In the genomic region with DNA sequence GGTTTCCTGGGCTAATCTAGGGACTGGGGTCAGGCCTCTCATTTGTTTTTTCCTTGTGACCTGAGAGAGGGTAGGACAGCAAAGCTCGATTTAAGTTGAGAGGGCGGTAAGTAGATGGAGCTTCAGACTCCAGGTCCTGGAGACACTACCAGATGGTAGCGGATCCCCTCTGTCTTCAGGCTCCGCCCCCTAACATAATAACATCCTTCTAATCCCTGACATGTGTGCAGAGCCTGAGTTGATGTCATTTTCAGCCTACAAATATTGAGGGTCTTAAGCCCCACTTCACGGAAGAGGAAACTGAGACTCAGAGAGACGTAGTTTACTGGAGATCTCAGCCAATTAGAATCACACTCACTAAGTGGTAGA, we compare ENCODE assay signal across 8 mouse cellular contexts. TPM values are rescaled to one million over a fixed set of nuclear protein-coding genes. Genes with fewer than 3 reads are reported as not detected.
DNase-seq lines count a peak whose midpoint lies in the region; ATAC-seq and TF ChIP-seq lines count a peak whose summit lies in the region.

No protein-coding gene starts in this region.

- TF ChIP-seq CTCF in E14TG2a.4 (conservative IDR thresholded peaks at IDR 0.05; ENCODE audit: low read length), result no peak

- H3K36me3 ChIP-seq in heart, embryonic 10.5 days, result peaks cover 24% of the 10 kb centered on the region
- no peaks in the 10 kb centered on the region for H3K36me3 ChIP-seq in E14TG2a.4 (ENCODE audit: insufficient read depth, low read length)
- peaks cover 21% of the 10 kb centered on the region for H3K36me3 ChIP-seq in forebrain, embryonic 14.5 days (ENCODE audit: control insufficient read depth, insufficient read depth, low read length)
- H3K36me3 ChIP-seq in liver, embryonic 16.5 days (ENCODE audit: control insufficient read depth, insufficient read depth), result no peaks in the 10 kb centered on the region

- H3K9me3 ChIP-seq in heart, embryonic 10.5 days, result no peaks in the 10 kb centered on the region
- H3K9me3 ChIP-seq in E14TG2a.4 (ENCODE audit: low read length), result no peaks in the 10 kb centered on the region
- no peaks in the 10 kb centered on the region for H3K9me3 ChIP-seq in forebrain, embryonic 14.5 days (replicated peaks; ENCODE audit: control insufficient read depth, low read length)
- H3K9me3 ChIP-seq in liver, embryonic 16.5 days (replicated peaks; ENCODE audit: control insufficient read depth, low read length), result no peaks in the 10 kb centered on the region

- H3K4me3 ChIP-seq in heart, embryonic 10.5 days, result peak overlapping the region; percentile 92
- peak overlapping the region; percentile 94 for H3K4me3 ChIP-seq in E14TG2a.4 (replicated peaks; ENCODE audit: low read length)
- H3K4me3 ChIP-seq in forebrain, embryonic 14.5 days (ENCODE audit: low read depth, low read length), result peak overlapping the region; percentile 73
- peak overlapping the region; percentile 87 for H3K4me3 ChIP-seq in liver, embryonic 16.5 days (ENCODE audit: low read depth, low read length)

- peak overlapping the region; percentile 98 for H3K9ac ChIP-seq in forebrain, embryonic 14.5 days (ENCODE audit: low read length)
- peak overlapping the region; percentile 88 for H3K9ac ChIP-seq in liver, embryonic 16.5 days (ENCODE audit: low read depth, low read length)

- ATAC-seq in forebrain, embryonic 14.5 days, result peak; percentile 25
- ATAC-seq in liver, embryonic 16.5 days (ENCODE audit: low read depth), result no peak

- peaks cover 24% of the 10 kb centered on the region for H3K27me3 ChIP-seq in heart, embryonic 10.5 days (ENCODE audit: insufficient read depth, poor library complexity, severe bottlenecking)
- H3K27me3 ChIP-seq in E14TG2a.4 (ENCODE audit: insufficient read depth, low read length), result peaks cover 53% of the 10 kb centered on the region
- no peaks in the 10 kb centered on the region for H3K27me3 ChIP-seq in forebrain, embryonic 14.5 days (replicated peaks; ENCODE audit: control insufficient read depth, insufficient read depth, low read length)
- peaks cover 11% of the 10 kb centered on the region for H3K27me3 ChIP-seq in liver, embryonic 16.5 days (ENCODE audit: control insufficient read depth, insufficient read depth, low read depth, low read length)

- peak overlapping the region; percentile 84 for H3K4me2 ChIP-seq in forebrain, embryonic 14.5 days (ENCODE audit: low read length)
- peak overlapping the region; percentile 94 for H3K4me2 ChIP-seq in liver, embryonic 16.5 days (ENCODE audit: low read depth, low read length)

- H3K27ac ChIP-seq in heart, embryonic 10.5 days, result peak overlapping the region; percentile 99
- peak overlapping the region; percentile 99 for H3K27ac ChIP-seq in forebrain, embryonic 14.5 days (ENCODE audit: low read depth, low read length)
- H3K27ac ChIP-seq in liver, embryonic 16.5 days (ENCODE audit: low read length), result no peak overlapping the region

- intact Hi-C loops in heart, postnatal 10 days (cut with DNase I), result loop anchor here (5.0 to 10.0 kb wide), 2 partner anchors 105 to 298 kb away; partner anchors contain the start of gene Map1lc3a
- intact Hi-C loops in left cerebral cortex, postnatal 14 days (cut with DNase I), result loop anchor here (10.0 kb wide), 2 partner anchors 108 to 148 kb away; partner anchors contain the start of genes Dynlrb1 and Map1lc3a

- peaks cover 38% of the 10 kb centered on the region for H3K4me1 ChIP-seq in heart, embryonic 10.5 days
- peaks cover 44% of the 10 kb centered on the region for H3K4me1 ChIP-seq in E14TG2a.4 (replicated peaks; ENCODE audit: low read depth, low read length)
- peaks cover 24% of the 10 kb centered on the region for H3K4me1 ChIP-seq in forebrain, embryonic 14.5 days (ENCODE audit: control insufficient read depth, insufficient read depth, low read length)
- H3K4me1 ChIP-seq in liver, embryonic 16.5 days (ENCODE audit: control insufficient read depth, low read depth, low read length), result peaks cover 17% of the 10 kb centered on the region

- 21% methylated on average over 6 of the region's 6 CpGs for WGBS in heart, embryonic 10.5 days
- 28% methylated on average over 6 of the region's 6 CpGs for WGBS in forebrain, embryonic 14.5 days
- 25% methylated on average over 6 of the region's 6 CpGs for WGBS in liver, embryonic 16.5 days (ENCODE audit: insufficient replicate concordance)

- no peak for DNase-seq in heart, embryonic 10.5 days (ENCODE audit: low spot score)
- no peak for DNase-seq in heart, postnatal 10 days
- peak; percentile 50 for DNase-seq in forebrain, embryonic 14.5 days (ENCODE audit: low spot score)
- DNase-seq in right cerebral cortex, adult 2 months (ENCODE audit: low spot score in 2 of 2), result no peak
- no peak for DNase-seq in left cerebral cortex, postnatal 14 days (ENCODE audit: low spot score in 2 of 2)
- DNase-seq in kidney, postnatal 14 days, result no peak

RNA-seq across cellular contexts. Expression of gene Trp53inp2, which starts 1.5 kb away (rescaled TPM):
- 61.4 and 118 TPM in 2 replicates for polyA plus RNA-seq in heart, embryonic 10.5 days (2016; fragmentation: Nextera tagmentation; extraction: Ambion mirVana)
- total RNA-seq in heart, postnatal 10 days (2021), result 100 to 1,000 TPM; 574 to 575 TPM
- 57.7 and 72.6 TPM in 2 replicates for polyA plus RNA-seq in forebrain, embryonic 14.5 days (2014; fragmentation: Nextera tagmentation; extraction: Ambion mirVana)
- 4.4 and 5.7 TPM in 2 replicates for polyA plus RNA-seq in liver, embryonic 16.5 days (2015; fragmentation: Nextera tagmentation; extraction: Ambion mirVana)
- total RNA-seq in left cerebral cortex, postnatal 14 days (2021), result 100 to 1,000 TPM; 220 to 224 TPM

RNA-seq across cellular contexts. Expression of gene Pigu, which starts 25.1 kb away (rescaled TPM):
- 60.3 and 61.2 TPM in 2 replicates for polyA plus RNA-seq in heart, embryonic 10.5 days (2016; fragmentation: Nextera tagmentation; extraction: Ambion mirVana)
- 10 to 100 TPM; 36.1 to 38.3 TPM for total RNA-seq in heart, postnatal 10 days (2021)
- polyA plus RNA-seq in forebrain, embryonic 14.5 days (2014; fragmentation: Nextera tagmentation; extraction: Ambion mirVana), result 63.6 and 70.8 TPM in 2 replicates
- polyA plus RNA-seq in liver, embryonic 16.5 days (2015; fragmentation: Nextera tagmentation; extraction: Ambion mirVana), result 20.6 and 22.1 TPM in 2 replicates
- total RNA-seq in left cerebral cortex, postnatal 14 days (2021), result 10 to 100 TPM; 25.2 to 27.0 TPM
